Mouse (Mus musculus) midbrain, embryonic 16.5 days (tissue): Measurements from ENCODE around the gene Myog. TPM values are rescaled to one million over a fixed set of nuclear protein-coding genes. Genes with fewer than 3 reads are reported as not detected.
A peak's percentile ranks its signal among the peaks of the same experiment; 100 is the strongest.

Experiments used
- ATAC-seq: fragments of 200-750 bp; cut with Nextera tagmentation; 2 replicates; pipeline ENCODE4 v1.8.0; 2017; ENCODE audit warnings: moderate TSS enrichment
- H3K27ac ChIP-seq: fragments of 300-500 bp; sonication (generic); 2 replicates; pipeline ENCODE4 v1.5.1; 2014; ENCODE audit warnings: mild to moderate bottlenecking, low read length, mixed read lengths
- H3K27me3 ChIP-seq: fragments of 300-500 bp; sonication (generic); 2 replicates; pipeline ENCODE4 v1.6.1; 2014; ENCODE audit warnings: low read depth, low read length, mixed read lengths; ENCODE audit not compliant: control insufficient read depth, insufficient read depth
- H3K36me3 ChIP-seq: fragments of 300-500 bp; sonication (generic); 2 replicates; pipeline ENCODE4 v1.6.1; 2014; ENCODE audit warnings: mild to moderate bottlenecking, low read length, moderate library complexity, mixed read lengths; ENCODE audit not compliant: control insufficient read depth, insufficient read depth
- H3K4me1 ChIP-seq: fragments of 300-500 bp; sonication (generic); 2 replicates; pipeline ENCODE4 v1.6.1; 2014; ENCODE audit warnings: mild to moderate bottlenecking, low read length, mixed read lengths; ENCODE audit not compliant: control insufficient read depth, insufficient read depth
- H3K4me2 ChIP-seq: fragments of 300-500 bp; sonication (generic); 2 replicates; pipeline ENCODE4 v1.6.1; 2014; ENCODE audit warnings: mild to moderate bottlenecking, low read length, mixed read lengths
- H3K4me3 ChIP-seq: fragments of 300-500 bp; sonication (generic); 2 replicates; pipeline ENCODE4 v1.5.1; 2014; ENCODE audit warnings: low read depth, mild to moderate bottlenecking, low read length, moderate library complexity, mixed read lengths
- H3K9ac ChIP-seq: fragments of 300-500 bp; sonication (generic); 2 replicates; pipeline ENCODE4 v1.6.1; 2014; ENCODE audit warnings: low read depth, low read length, mixed read lengths
- H3K9me3 ChIP-seq: fragments of 300-500 bp; sonication (generic); replicated peaks from 2 replicates; pipeline ENCODE4 v1.6.1; 2014; ENCODE audit warnings: mild to moderate bottlenecking, low read length, mixed read lengths; ENCODE audit not compliant: control insufficient read depth, poor library complexity, severe bottlenecking
- WGBS: fragments of 180-500 bp; shearing (Covaris S2); extraction: QIAGEN DNeasy Blood & Tissue Kit; methylation state at CpG from one replicate; pipeline ENCODE4 v1.1.7; 2014; 5-methylcytosine and 5-hydroxymethylcytosine counted together
- polyA plus RNA-seq: library from polyadenylated mRNA; unstranded; fragments of >200 nt; fragmentation: Nextera tagmentation; extraction: Ambion mirVana; gene quantifications from 2 replicates; pipeline ENCODE4 v1.2.1, GENCODE M21; 2015

Myog gene
- polyA plus RNA-seq, 1 experiment from 2014 or later = 0.13 TPM

- peaks cover 3% of the 10 kb centered on the region; the same call in 1 of the 2 replicates for H3K36me3 ChIP-seq
- ATAC-seq = no peak
- H3K27me3 ChIP-seq = no peaks in the 10 kb centered on the region
- peaks cover 4% of the 10 kb centered on the region; the same call in 1 of the 2 replicates for H3K4me1 ChIP-seq
- no peak overlapping the region for H3K4me3 ChIP-seq
- no peak overlapping the region for H3K9ac ChIP-seq
- no peak overlapping the region for H3K27ac ChIP-seq
- no peaks in the 10 kb centered on the region for H3K9me3 ChIP-seq
- H3K4me2 ChIP-seq = no peak overlapping the region
- 95% methylated on average over 6 of the region's 6 CpGs for WGBS
Observed at GRCm38 (mm10) chr1:134322591-134322990, 32.8 kb downstream of the Myog start.

- H3K9me3 ChIP-seq = no peaks in the 10 kb centered on the region
- H3K27ac ChIP-seq = no peak overlapping the region
- WGBS = 92% methylated on average over 12 of the region's 12 CpGs
- peaks cover 3% of the 10 kb centered on the region; the same call in 1 of the 2 replicates for H3K36me3 ChIP-seq
- ATAC-seq = no peak
- no peak overlapping the region for H3K9ac ChIP-seq
- no peak overlapping the region for H3K4me2 ChIP-seq
- no peaks in the 10 kb centered on the region for H3K27me3 ChIP-seq
- no peak overlapping the region for H3K4me3 ChIP-seq
- no peaks in the 10 kb centered on the region for H3K4me1 ChIP-seq
Observed at GRCm38 (mm10) chr1:134326841-134327346, 37.1 kb downstream of the Myog start.

- H3K9me3 ChIP-seq = no peaks in the 10 kb centered on the region
- H3K4me3 ChIP-seq = no peak overlapping the region
- no peaks in the 10 kb centered on the region for H3K27me3 ChIP-seq
- WGBS = 56% methylated on average over 20 of the region's 20 CpGs
- no peak overlapping the region for H3K9ac ChIP-seq
- peak; percentile 56; the same call in 1 of the 2 replicates for ATAC-seq
- H3K36me3 ChIP-seq = no peaks in the 10 kb centered on the region
- no peaks in the 10 kb centered on the region for H3K4me1 ChIP-seq
- no peak overlapping the region for H3K4me2 ChIP-seq
- no peak overlapping the region for H3K27ac ChIP-seq
Observed at GRCm38 (mm10) chr1:134331879-134332635, 42.3 kb downstream of the Myog start.

- H3K36me3 ChIP-seq = no peaks in the 10 kb centered on the region
- H3K4me3 ChIP-seq = no peak within 1 kb of the TSS
- H3K9me3 ChIP-seq = no peaks in the 10 kb centered on the region
- 62% methylated on average over 13 of the region's 13 CpGs for WGBS
- no peaks in the 10 kb centered on the region for H3K4me1 ChIP-seq
- no peak within 1 kb of the TSS for H3K27ac ChIP-seq
- H3K4me2 ChIP-seq = no peak within 1 kb of the TSS
- no peak within 1 kb of the TSS for H3K9ac ChIP-seq
- no peaks in the 10 kb centered on the region for H3K27me3 ChIP-seq
- ATAC-seq = peak; percentile 69
Observed at GRCm38 (mm10) chr1:134332770-134333271, 43.0 kb downstream of the Myog start, which contains the start of gene Ppfia4. TSS of gene Ppfia4 (minus strand) at chr1:134332928.

- Histone ChIP-seq H3K4me2 (no peak overlapping the region), H3K4me3 (no peak overlapping the region), H3K4me1 (no peaks in the 10 kb centered on the region), H3K36me3 (no peaks in the 10 kb centered on the region), H3K9ac (no peak overlapping the region), H3K27me3 (no peaks in the 10 kb centered on the region), H3K9me3 (no peaks in the 10 kb centered on the region), H3K27ac (no peak overlapping the region)
- ATAC-seq = no peak
- 88% methylated on average over 9 of the region's 10 CpGs for WGBS
Observed at GRCm38 (mm10) chr1:134333371-134334110, 43.8 kb downstream of the Myog start.

- no peaks in the 10 kb centered on the region for H3K36me3 ChIP-seq
- no peak for ATAC-seq
- no peak overlapping the region for H3K27ac ChIP-seq
Observed at GRCm38 (mm10) chr1:134334111-134334827, 44.5 kb downstream of the Myog start.

GRCm38 (mm10) chr1:134335211-134335923, 45.6 kb downstream of the Myog start:
- WGBS = 82% methylated on average over 13 of the region's 13 CpGs
- no peak overlapping the region for H3K4me2 ChIP-seq
- no peaks in the 10 kb centered on the region for H3K27me3 ChIP-seq
- no peak overlapping the region for H3K4me3 ChIP-seq
- H3K9ac ChIP-seq = no peak overlapping the region
- no peaks in the 10 kb centered on the region for H3K36me3 ChIP-seq
- H3K9me3 ChIP-seq = no peaks in the 10 kb centered on the region
- ATAC-seq = no peak
- H3K27ac ChIP-seq = no peak overlapping the region
- H3K4me1 ChIP-seq = no peaks in the 10 kb centered on the region

More at GRCm38 (mm10) chr1:134334111-134334827, 44.5 kb downstream of the Myog start:
- H3K4me1 ChIP-seq = no peaks in the 10 kb centered on the region
- H3K9me3 ChIP-seq = no peaks in the 10 kb centered on the region
- no peak overlapping the region for H3K4me2 ChIP-seq
- H3K27me3 ChIP-seq = no peaks in the 10 kb centered on the region
- H3K4me3 ChIP-seq = no peak overlapping the region
- H3K9ac ChIP-seq = no peak overlapping the region
- whole genome bisulfite sequencing = 85% methylated on average over 7 of the region's 7 CpGs
